Mouse (Mus musculus) hindlimb bud, embryonic 11.5 days (tissue): ENCODE data around the gene Tex12.

Source experiments
- DNase-seq: peaks from one replicate; pipeline ENCODE4 v3.0.0-alpha.2; 2012; ENCODE audit warnings: low read depth, low spot score; ENCODE audit errors: extremely low spot score

The Tex12 gene

GRCm38 (mm10) chr9:50518781-50519180 is 42.3 kb downstream of the Tex12 start:
- no peak for DNase-seq

- DNase-seq, result no peak
Observed at GRCm38 (mm10) chr9:50515462-50515861, 45.7 kb downstream of the Tex12 start.

- no peak for DNase-seq
Observed at GRCm38 (mm10) chr9:50507570-50507969, 53.6 kb downstream of the Tex12 start.
